Comparison of ENCODE assay signal across 8 mouse cellular contexts in the genomic region with DNA sequence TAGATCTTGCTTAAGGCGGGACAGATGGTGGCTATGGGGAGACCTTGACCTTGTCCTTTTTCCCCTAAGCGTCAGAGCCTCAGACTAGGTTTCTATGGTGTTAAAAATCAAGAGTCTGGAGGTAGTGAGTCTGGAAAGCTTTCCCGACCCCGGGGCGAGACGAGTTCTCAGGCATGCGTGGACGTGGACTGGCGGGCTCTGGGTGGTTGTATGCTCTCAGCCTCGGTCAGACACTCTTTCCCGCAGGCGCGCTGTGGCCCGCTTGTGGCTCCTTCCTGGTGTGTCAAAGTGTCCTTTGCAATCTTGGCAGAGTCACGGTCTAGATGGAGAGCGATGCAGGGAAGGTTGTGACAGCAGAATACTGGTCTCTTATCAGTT. TPM values are rescaled to one million over a fixed set of nuclear protein-coding genes. Genes with fewer than 3 reads are reported as not detected.
A peak's percentile ranks its signal among the peaks of the same experiment; 100 is the strongest.
DNase-seq lines count a peak whose midpoint lies in the region; ATAC-seq and TF ChIP-seq lines count a peak whose summit lies in the region.

No protein-coding gene starts in this region.

- peak overlapping the region; percentile 48 for H3K4me3 ChIP-seq in left cerebral cortex, adult 2 months
- H3K4me3 ChIP-seq in forebrain, embryonic 12.5 days (replicated peaks) = peak overlapping the region; percentile 44
- peak overlapping the region; percentile 47 for H3K4me3 ChIP-seq in hindbrain, postnatal 0 days (ENCODE audit: low read length)
- H3K4me3 ChIP-seq in liver, embryonic 14.5 days (ENCODE audit: insufficient read depth in 1 of 2, low read depth in 2 of 2, low read length in 2 of 2) = no peak overlapping the region

- no peak for TF ChIP-seq CTCF in left cerebral cortex, adult 2 months (IDR thresholded peaks at IDR 0.05)
- TF ChIP-seq CTCF in hindbrain, postnatal 0 days (IDR thresholded peaks at IDR 0.05; ENCODE audit: low read depth) = no peak
- TF ChIP-seq CTCF in liver, embryonic 14.5 days (IDR thresholded peaks at IDR 0.05; ENCODE audit: low read depth) = no peak

- intact Hi-C loops in left cerebral cortex, adult 2 months (cut with DNase I) = loop anchor here (10.0 kb wide), 1 partner anchor 365 kb away; no protein-coding TSS in a partner anchor

- 2% methylated on average over 16 of the region's 16 CpGs for WGBS in forebrain, embryonic 12.5 days
- 5% methylated on average over 16 of the region's 16 CpGs for WGBS in hindbrain, postnatal 0 days
- 3% methylated on average over 16 of the region's 16 CpGs for WGBS in liver, embryonic 14.5 days (ENCODE audit: insufficient replicate concordance)

- no peak overlapping the region for H3K9ac ChIP-seq in forebrain, embryonic 12.5 days
- no peak overlapping the region for H3K9ac ChIP-seq in hindbrain, postnatal 0 days (replicated peaks; ENCODE audit: low read length)
- no peak overlapping the region for H3K9ac ChIP-seq in liver, embryonic 14.5 days (replicated peaks)

- ATAC-seq in forebrain, embryonic 12.5 days (ENCODE audit: low FRiP score) = 0 out of 2 replicates have a peak, but pooled peaks have one; percentile 8
- ATAC-seq in hindbrain, postnatal 0 days = no peak
- ATAC-seq in liver, embryonic 14.5 days (ENCODE audit: insufficient read depth) = no peak

- H3K27me3 ChIP-seq in forebrain, embryonic 12.5 days = peaks cover 80% of the 10 kb centered on the region
- peaks cover 33% of the 10 kb centered on the region for H3K27me3 ChIP-seq in hindbrain, postnatal 0 days (ENCODE audit: insufficient read depth, low read length)
- H3K27me3 ChIP-seq in liver, embryonic 14.5 days (ENCODE audit: control insufficient read depth, insufficient read depth, low read length) = peaks cover 52% of the 10 kb centered on the region

- TF ChIP-seq EP300 in liver, embryonic 14.5 days (IDR thresholded peaks at IDR 0.05; ENCODE audit: low read depth) = no peak

- H3K36me3 ChIP-seq in forebrain, embryonic 12.5 days (replicated peaks) = no peaks in the 10 kb centered on the region
- H3K36me3 ChIP-seq in hindbrain, postnatal 0 days (ENCODE audit: insufficient read depth, low read length) = no peaks in the 10 kb centered on the region
- H3K36me3 ChIP-seq in liver, embryonic 14.5 days (replicated peaks; ENCODE audit: control insufficient read depth, insufficient read depth, low read depth) = no peaks in the 10 kb centered on the region

- peaks cover 52% of the 10 kb centered on the region for H3K4me1 ChIP-seq in forebrain, embryonic 12.5 days
- peaks cover 13% of the 10 kb centered on the region; the same call in 1 of the 2 replicates for H3K4me1 ChIP-seq in hindbrain, postnatal 0 days (ENCODE audit: insufficient read depth, low read length)
- H3K4me1 ChIP-seq in liver, embryonic 14.5 days (replicated peaks; ENCODE audit: control insufficient read depth in 2 of 2, insufficient read depth in 2 of 2, low read length in 1 of 2) = no peaks in the 10 kb centered on the region

- no peak overlapping the region for H3K27ac ChIP-seq in left cerebral cortex, adult 2 months
- H3K27ac ChIP-seq in forebrain, embryonic 12.5 days = no peak overlapping the region
- no peak overlapping the region for H3K27ac ChIP-seq in hindbrain, postnatal 0 days
- H3K27ac ChIP-seq in liver, embryonic 14.5 days = no peak overlapping the region

- no peak for DNase-seq in left cerebral cortex, adult 2 months (ENCODE audit: extremely low spot score in 1 of 2, low spot score in 2 of 2)
- DNase-seq in left cerebral cortex, adult 9 months (ENCODE audit: low spot score in 2 of 2) = no peak
- no peak for DNase-seq in hindbrain, postnatal 0 days (ENCODE audit: low spot score)
- DNase-seq in liver, embryonic 14.5 days (ENCODE audit: low read depth in 3 of 3, low spot score in 3 of 3) = no peak
- no peak for DNase-seq in thymus, postnatal 36 days
- DNase-seq in spleen, adult 12 weeks (ENCODE audit: low spot score) = no peak
- no peak for DNase-seq in lung, postnatal 25 days (ENCODE audit: low spot score)

- peak overlapping the region; percentile 84 for H3K4me2 ChIP-seq in forebrain, embryonic 12.5 days
- H3K4me2 ChIP-seq in hindbrain, postnatal 0 days (ENCODE audit: low read depth, low read length) = peak overlapping the region; percentile 85
- peak overlapping the region; percentile 59 for H3K4me2 ChIP-seq in liver, embryonic 14.5 days (ENCODE audit: low read depth)

- H3K9me3 ChIP-seq in forebrain, embryonic 12.5 days = no peaks in the 10 kb centered on the region
- no peaks in the 10 kb centered on the region for H3K9me3 ChIP-seq in hindbrain, postnatal 0 days (ENCODE audit: low read length)
- no peaks in the 10 kb centered on the region for H3K9me3 ChIP-seq in liver, embryonic 14.5 days (ENCODE audit: control insufficient read depth, low read length)

RNA-seq across cellular contexts. Expression of gene Esrrg, which starts 1.3 kb away (rescaled TPM):
- 10 to 100 TPM; 25.1 to 27.0 TPM for total RNA-seq in left cerebral cortex, adult 2 months (2021)
- 8.1 and 9.1 TPM in 2 replicates for polyA plus RNA-seq in forebrain, embryonic 12.5 days (2016; fragmentation: Nextera tagmentation; extraction: Ambion mirVana)
- 41.6 and 51.6 TPM in 2 replicates for total RNA-seq in hindbrain, postnatal 0 days (2014; rRNA removed)
- 25.7 and 28.0 TPM in 2 replicates for polyA plus RNA-seq in hindbrain, postnatal 0 days (2015; fragmentation: Nextera tagmentation; extraction: Ambion mirVana)
- polyA plus RNA-seq in liver, embryonic 14.5 days (2012; rRNA removed) = 0.03 and 0.05 TPM in 2 replicates
- polyA plus RNA-seq in liver, embryonic 14.5 days (2014; fragmentation: Nextera tagmentation; extraction: Ambion mirVana) = 0.03 and 0.05 TPM in 2 replicates

Comparison
In these comparisons a context has a peak if more than half of its experiments do, and no peak if none do; other contexts are left out.
1. H3K4me3 ChIP-seq: peak in left cerebral cortex, adult 2 months (single experiment), forebrain, embryonic 12.5 days (single experiment) and hindbrain, postnatal 0 days (single experiment); none in liver, embryonic 14.5 days (0 of 2).
2. Peak in every context shown above with its lines, with median percentiles within 50 percentile points of each other: H3K4me2 ChIP-seq.